In the genomic region with DNA sequence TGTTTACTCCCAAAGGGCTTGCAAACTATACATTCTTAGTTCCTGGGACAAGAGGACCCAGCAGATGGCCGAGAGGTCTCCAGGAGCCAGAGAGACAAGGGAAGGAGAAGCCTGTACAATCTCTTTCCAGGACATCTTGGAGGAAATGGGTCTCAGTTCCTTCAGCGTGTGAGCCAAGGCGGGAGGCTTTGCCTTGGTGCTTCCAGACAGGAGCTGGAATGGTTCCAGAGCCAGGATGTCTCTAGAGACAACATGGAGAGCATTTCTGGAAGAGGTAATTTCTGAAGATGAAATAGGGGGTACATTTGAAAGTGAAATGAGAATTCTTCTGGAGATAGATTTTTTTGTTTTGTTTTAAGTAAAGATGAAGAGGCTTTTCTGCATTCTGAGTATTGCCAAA, we compare ENCODE assay signal across 13 mouse cellular contexts.
"Had no signal": no experiment of that assay in that cellular context is flagged by ENCODE, and none has a peak within 500 bp of the region (broad histone marks: within the 10 kb centered on the region; RNA-seq: fewer than 3 reads in every experiment).

No protein-coding gene starts in this region.

- H3K4me3 ChIP-seq: limb, embryonic 10.5 days; limb, embryonic 13.5 days; liver, embryonic 13.5 days had no signal

- DNase-seq: kidney, adult 18-20 months; kidney, postnatal 4 days; liver; liver, embryonic 13.5 days; lung, adult 2 months; lung, postnatal 14 days; lung, postnatal 4 days; midbrain, embryonic 14.5 days; thymus, postnatal 25 days had no signal

- H3K27me3 ChIP-seq: limb, embryonic 13.5 days; liver, embryonic 13.5 days had no signal

- H3K9ac ChIP-seq: limb, embryonic 13.5 days; liver, embryonic 13.5 days had no signal

- H3K4me2 ChIP-seq: limb, embryonic 13.5 days; liver, embryonic 13.5 days; midbrain, embryonic 11.5 days had no signal

- H3K4me1 ChIP-seq: limb, embryonic 10.5 days had no signal

- H3K27ac ChIP-seq: kidney, postnatal 0 days; limb, embryonic 10.5 days; limb, embryonic 13.5 days; liver, embryonic 13.5 days had no signal

- H3K9me3 ChIP-seq: limb, embryonic 10.5 days; limb, embryonic 13.5 days; liver, embryonic 13.5 days had no signal
